Mouse (Mus musculus) c-Kit-positive CD71-positive TER-119-positive erythroid progenitor cells, embryonic 14.5 days (primary cell): ENCODE measurements around the gene Slc15a1.
"Not testable (repeated sequence)": the region's sequence is repeated elsewhere in the genome, so short reads cannot be mapped to it uniquely, and the experiment has no call there.

Experiments
- DNase-seq: peaks from one replicate; pipeline ENCODE4 v3.0.0-alpha.2; 2013; ENCODE audit warnings: low spot score

Gene Slc15a1

GRCm38 (mm10) chr14:121450504-121451423 lies 54.3 kb downstream of the Slc15a1 start:
- DNase-seq: peak; percentile 71

- peak; percentile 77 for DNase-seq
These were observed 58.1 kb downstream of the Slc15a1 start for GRCm38 (mm10) chr14:121446951-121447350.

- DNase-seq: peak; percentile 69
These were observed 59.9 kb downstream of the Slc15a1 start for GRCm38 (mm10) chr14:121445194-121445593.

- DNase-seq: no peak
These were observed 64.2 kb downstream of the Slc15a1 start for GRCm38 (mm10) chr14:121440807-121441206.

GRCm38 (mm10) chr14:121437026-121437425 lies 68.0 kb downstream of the Slc15a1 start:
- DNase-seq: no peak

- DNase-seq: no peak
These were observed 68.6 kb downstream of the Slc15a1 start for GRCm38 (mm10) chr14:121436455-121436854.

- no peak for DNase-seq
These were observed 69.3 kb downstream of the Slc15a1 start for GRCm38 (mm10) chr14:121435794-121436193.

GRCm38 (mm10) chr14:121431261-121431660 lies 73.8 kb downstream of the Slc15a1 start:
- DNase-seq: no peak

GRCm38 (mm10) chr14:121429854-121430535 lies 75.1 kb downstream of the Slc15a1 start:
- no peak for DNase-seq

GRCm38 (mm10) chr14:121428148-121428547 lies 76.9 kb downstream of the Slc15a1 start:
- DNase-seq: peak; percentile 44

- DNase-seq: peak; percentile 49
These were observed 78.3 kb downstream of the Slc15a1 start for GRCm38 (mm10) chr14:121426743-121427142.

- DNase-seq: no peak
These were observed 79.9 kb downstream of the Slc15a1 start for GRCm38 (mm10) chr14:121425004-121425793.

- DNase-seq: no peak
These were observed 81.7 kb downstream of the Slc15a1 start for GRCm38 (mm10) chr14:121423341-121423751.

GRCm38 (mm10) chr14:121422664-121423340 lies 82.2 kb downstream of the Slc15a1 start:
- DNase-seq: peak; percentile 59

- DNase-seq: no peak
These were observed 83.1 kb downstream of the Slc15a1 start for GRCm38 (mm10) chr14:121422000-121422399.

- no peak for DNase-seq
These were observed 87.5 kb downstream of the Slc15a1 start for GRCm38 (mm10) chr14:121417594-121417993.

- no peak for DNase-seq
These were observed 88.3 kb downstream of the Slc15a1 start for GRCm38 (mm10) chr14:121416626-121417319.

- DNase-seq: no peak
These were observed 90.3 kb downstream of the Slc15a1 start for GRCm38 (mm10) chr14:121414635-121415241.

GRCm38 (mm10) chr14:121413726-121414125 lies 91.3 kb downstream of the Slc15a1 start:
- not testable (repeated sequence) for DNase-seq
